ENCODE assay signal across 23 mouse cellular contexts in genomic region chr5:38635696-38636095, GRCm38 (mm10). TPM values are rescaled to one million over a fixed set of nuclear protein-coding genes. Genes with fewer than 3 reads are reported as not detected.
DNase-seq lines count a peak whose midpoint lies in the region; ATAC-seq and TF ChIP-seq lines count a peak whose summit lies in the region.
"Had no signal": no experiment of that assay in that cellular context is flagged by ENCODE, and none has a peak within 500 bp of the region (broad histone marks: within the 10 kb centered on the region; RNA-seq: fewer than 3 reads in every experiment).

No protein-coding gene starts in this region.

- H3K4me3 ChIP-seq in forebrain, embryonic 10.5 days = no peak overlapping the region
- no peak overlapping the region for H3K4me3 ChIP-seq in forebrain, embryonic 11.5 days (ENCODE audit: low read depth, low read length)
- H3K4me3 ChIP-seq in bone marrow, adult 2 months (replicated peaks; ENCODE audit: control insufficient read depth, low read depth, low read length) = no peak overlapping the region
- H3K4me3 ChIP-seq in limb, embryonic 15.5 days = no peak overlapping the region
- no peak overlapping the region for H3K4me3 ChIP-seq in neural tube, embryonic 15.5 days (replicated peaks)
- H3K4me3 ChIP-seq: forebrain, embryonic 15.5 days; hindbrain, embryonic 10.5 days; layer of hippocampus, adult 2 months; lung, embryonic 15.5 days; midbrain, embryonic 10.5 days; midbrain, embryonic 15.5 days had no signal

- ATAC-seq in forebrain, embryonic 11.5 days (replicated peaks; ENCODE audit: low FRiP score) = no peak
- no peak for ATAC-seq in limb, embryonic 15.5 days (ENCODE audit: insufficient number of reproducible peaks, low FRiP score, low TSS enrichment, low read depth)
- no peak for ATAC-seq in neural tube, embryonic 15.5 days (ENCODE audit: low FRiP score)
- ATAC-seq: CD4-positive, CD25-positive, alpha-beta regulatory T cell, adult 4 months; forebrain, embryonic 15.5 days; midbrain, embryonic 15.5 days had no signal

- H3K36me3 ChIP-seq in forebrain, embryonic 10.5 days (replicated peaks) = no peaks in the 10 kb centered on the region
- H3K36me3 ChIP-seq in forebrain, embryonic 11.5 days (ENCODE audit: control insufficient read depth, insufficient read depth, low read length) = no peaks in the 10 kb centered on the region
- no peaks in the 10 kb centered on the region for H3K36me3 ChIP-seq in limb, embryonic 15.5 days
- no peaks in the 10 kb centered on the region for H3K36me3 ChIP-seq in neural tube, embryonic 15.5 days
- H3K36me3 ChIP-seq: forebrain, embryonic 15.5 days; hindbrain, embryonic 10.5 days; lung, embryonic 15.5 days; midbrain, embryonic 10.5 days; midbrain, embryonic 15.5 days had no signal

- no peak overlapping the region for H3K4me2 ChIP-seq in forebrain, embryonic 11.5 days (ENCODE audit: low read depth, low read length, severe bottlenecking)
- H3K4me2 ChIP-seq in limb, embryonic 15.5 days = no peak overlapping the region
- no peak overlapping the region for H3K4me2 ChIP-seq in neural tube, embryonic 15.5 days
- H3K4me2 ChIP-seq: forebrain, embryonic 15.5 days; liver, embryonic 11.5 days; lung, embryonic 15.5 days; midbrain, embryonic 15.5 days had no signal

- H3K4me1 ChIP-seq in forebrain, embryonic 10.5 days = peaks cover 13% of the 10 kb centered on the region
- no peaks in the 10 kb centered on the region for H3K4me1 ChIP-seq in forebrain, embryonic 11.5 days (replicated peaks; ENCODE audit: control insufficient read depth, insufficient read depth, low read length)
- peaks cover 1% of the 10 kb centered on the region; the same call in 1 of the 2 replicates for H3K4me1 ChIP-seq in bone marrow, adult 2 months (ENCODE audit: control insufficient read depth, insufficient read depth, low read length)
- peaks cover 28% of the 10 kb centered on the region for H3K4me1 ChIP-seq in limb, embryonic 15.5 days
- no peaks in the 10 kb centered on the region for H3K4me1 ChIP-seq in neural tube, embryonic 15.5 days
- H3K4me1 ChIP-seq: forebrain, embryonic 15.5 days; hindbrain, embryonic 10.5 days; lung, embryonic 15.5 days; midbrain, embryonic 10.5 days; midbrain, embryonic 15.5 days had no signal

- no peaks in the 10 kb centered on the region for H3K9me3 ChIP-seq in forebrain, embryonic 10.5 days
- H3K9me3 ChIP-seq in forebrain, embryonic 11.5 days (ENCODE audit: control insufficient read depth, low read length) = no peaks in the 10 kb centered on the region
- H3K9me3 ChIP-seq in limb, embryonic 15.5 days = no peaks in the 10 kb centered on the region
- no peaks in the 10 kb centered on the region for H3K9me3 ChIP-seq in neural tube, embryonic 15.5 days (replicated peaks)
- H3K9me3 ChIP-seq: forebrain, embryonic 15.5 days; hindbrain, embryonic 10.5 days; lung, embryonic 15.5 days; midbrain, embryonic 10.5 days; midbrain, embryonic 15.5 days had no signal

- TF ChIP-seq POLR2A in bone marrow, adult 2 months (IDR thresholded peaks at IDR 0.05; ENCODE audit: borderline replicate concordance, control insufficient read depth, low read depth, low read length) = no peak

- H3K27ac ChIP-seq in forebrain, embryonic 10.5 days = peak overlapping the region; percentile 44; the same call in 1 of the 2 replicates
- no peak overlapping the region for H3K27ac ChIP-seq in forebrain, embryonic 11.5 days (ENCODE audit: low read depth, low read length)
- H3K27ac ChIP-seq in bone marrow, adult 2 months (ENCODE audit: control insufficient read depth, insufficient read depth, low read depth, low read length, poor library complexity) = peak overlapping the region; percentile 67; the same call in 1 of the 2 replicates
- peak overlapping the region; percentile 79; the same call in 1 of the 2 replicates for H3K27ac ChIP-seq in limb, embryonic 15.5 days
- no peak overlapping the region for H3K27ac ChIP-seq in neural tube, embryonic 15.5 days (replicated peaks)
- H3K27ac ChIP-seq: forebrain, embryonic 15.5 days; hindbrain, embryonic 10.5 days; layer of hippocampus, adult 2 months; lung, embryonic 15.5 days; midbrain, embryonic 10.5 days; midbrain, embryonic 15.5 days had no signal

- DNase-seq in forebrain, embryonic 10.5 days (ENCODE audit: extremely low spot score, low spot score) = no peak
- DNase-seq in forebrain, embryonic 11.5 days (ENCODE audit: low spot score) = no peak
- DNase-seq in cerebellum, adult 9-11 months = peak; percentile 59
- DNase-seq in adrenal gland, postnatal 14 days = no peak
- DNase-seq: adrenal gland, postnatal 10 days; gastrocnemius, postnatal 36 days; heart, postnatal 14 days; kidney, adult 2 months; kidney, postnatal 36 days; spleen, adult 18-20 months; thymus, adult 18-20 months; thymus, postnatal 25 days had no signal

- no peak for TF ChIP-seq CTCF in bone marrow, adult 2 months (IDR thresholded peaks at IDR 0.05; ENCODE audit: control insufficient read depth, insufficient read depth, low read length)

- no peaks in the 10 kb centered on the region for H3K27me3 ChIP-seq in forebrain, embryonic 10.5 days (ENCODE audit: poor library complexity, severe bottlenecking)
- no peaks in the 10 kb centered on the region for H3K27me3 ChIP-seq in forebrain, embryonic 11.5 days (ENCODE audit: control insufficient read depth, insufficient read depth, low read length)
- H3K27me3 ChIP-seq in limb, embryonic 15.5 days = no peaks in the 10 kb centered on the region
- H3K27me3 ChIP-seq in neural tube, embryonic 15.5 days (replicated peaks) = no peaks in the 10 kb centered on the region
- H3K27me3 ChIP-seq: forebrain, embryonic 15.5 days; lung, embryonic 15.5 days; midbrain, embryonic 15.5 days had no signal

- H3K9ac ChIP-seq in forebrain, embryonic 11.5 days (ENCODE audit: low read length) = no peak overlapping the region
- no peak overlapping the region for H3K9ac ChIP-seq in limb, embryonic 15.5 days
- no peak overlapping the region for H3K9ac ChIP-seq in neural tube, embryonic 15.5 days (replicated peaks)
- H3K9ac ChIP-seq: forebrain, embryonic 15.5 days; lung, embryonic 15.5 days; midbrain, embryonic 15.5 days had no signal

- 68% methylated on average over 1 of the region's 1 CpGs for WGBS in forebrain, embryonic 10.5 days
- WGBS in forebrain, embryonic 11.5 days = 88% methylated on average over 1 of the region's 1 CpGs
- WGBS in bone marrow, adult 2 months = 64% methylated on average over 1 of the region's 1 CpGs
- WGBS in limb, embryonic 15.5 days = 97% methylated on average over 1 of the region's 1 CpGs
- 84% methylated on average over 1 of the region's 1 CpGs for WGBS in neural tube, embryonic 15.5 days

RNA-seq across cellular contexts. Expression of gene Zfp518b, which starts 48.9 kb away (rescaled TPM):
- 42.0 and 43.4 TPM in 2 replicates for polyA plus RNA-seq in forebrain, embryonic 10.5 days (2016; fragmentation: Nextera tagmentation; extraction: Ambion mirVana)
- polyA plus RNA-seq in forebrain, embryonic 11.5 days (2014; fragmentation: Nextera tagmentation; extraction: Ambion mirVana) = 40.9 and 41.4 TPM in 2 replicates
- polyA plus RNA-seq in bone marrow, adult 2 months (2011; ENCODE audit: insufficient read depth, insufficient read length, low replicate concordance, missing spikeins) = 0.38 and 2.5 TPM in 2 replicates
- polyA plus RNA-seq in limb, embryonic 15.5 days (2015; fragmentation: Nextera tagmentation; extraction: Ambion mirVana) = 17.5 and 17.6 TPM in 2 replicates
- total RNA-seq in adrenal gland, postnatal 14 days (2021) = 5.9 and 7.1 TPM in 2 replicates
- polyA plus RNA-seq in neural tube, embryonic 15.5 days (2015; fragmentation: Nextera tagmentation; extraction: Ambion mirVana) = 26.9 and 30.0 TPM in 2 replicates

Comparison
In these comparisons a context has a peak if more than half of its experiments do, and no peak if none do; other contexts are left out.
1. H3K27ac ChIP-seq: peak in forebrain, embryonic 10.5 days (single experiment), bone marrow, adult 2 months (single experiment) and limb, embryonic 15.5 days (single experiment); none in forebrain, embryonic 11.5 days (single experiment) and neural tube, embryonic 15.5 days (single experiment).